Mouse (Mus musculus) neural tube, embryonic 13.5 days (tissue): ENCODE data around the gene Zfp444. TPM values are rescaled to one million over a fixed set of nuclear protein-coding genes. Genes with fewer than 3 reads are reported as not detected.
"Not testable (repeated sequence)": the region's sequence is repeated elsewhere in the genome, so short reads cannot be mapped to it uniquely, and the experiment has no call there.

Source experiments
- ATAC-seq: fragments of 200-750 bp; cut with Nextera tagmentation; 2 replicates; pipeline ENCODE4 v1.8.0; 2017; ENCODE audit warnings: low read depth, mild to moderate bottlenecking, moderate TSS enrichment, moderate library complexity
- H3K27ac ChIP-seq: fragments of 300-500 bp; sonication (generic); replicated peaks from 2 replicates; pipeline ENCODE4 v1.5.1; 2015; ENCODE audit warnings: moderate library complexity, mild to moderate bottlenecking, inconsistent platforms
- H3K27me3 ChIP-seq: fragments of 300-500 bp; sonication (generic); 2 replicates; pipeline ENCODE4 v1.6.1; 2015; ENCODE audit warnings: mild to moderate bottlenecking, inconsistent platforms
- H3K36me3 ChIP-seq: fragments of 300-500 bp; sonication (generic); 2 replicates; pipeline ENCODE4 v1.6.1; 2015; ENCODE audit warnings: mild to moderate bottlenecking, inconsistent platforms
- H3K4me1 ChIP-seq: fragments of 300-500 bp; sonication (generic); replicated peaks from 2 replicates; pipeline ENCODE4 v1.6.1; 2015; ENCODE audit warnings: inconsistent platforms
- H3K4me2 ChIP-seq: fragments of 300-500 bp; sonication (generic); 2 replicates; pipeline ENCODE4 v1.6.1; 2015; ENCODE audit warnings: inconsistent platforms, mild to moderate bottlenecking, moderate library complexity
- H3K4me3 ChIP-seq: fragments of 300-500 bp; sonication (generic); 2 replicates; pipeline ENCODE4 v1.5.1; 2015; ENCODE audit warnings: mild to moderate bottlenecking, inconsistent platforms
- H3K9ac ChIP-seq: fragments of 300-500 bp; sonication (generic); 2 replicates; pipeline ENCODE4 v1.6.1; 2015; ENCODE audit warnings: moderate library complexity, mild to moderate bottlenecking, inconsistent platforms
- H3K9me3 ChIP-seq: fragments of 300-500 bp; sonication (generic); 2 replicates; pipeline ENCODE4 v1.6.1; 2016; ENCODE audit warnings: inconsistent platforms
- WGBS: fragments of 180-500 bp; shearing (Covaris S2); methylation state at CpG from one replicate; pipeline ENCODE4 v1.1.7; 2015; 5-methylcytosine and 5-hydroxymethylcytosine counted together
- polyA plus RNA-seq: library from polyadenylated mRNA; unstranded; fragments of >200 nt; fragmentation: Nextera tagmentation; extraction: Ambion mirVana; gene quantifications from 2 replicates; pipeline ENCODE4 v1.2.1, GENCODE M21; 2015

The Zfp444 gene
- polyA plus RNA-seq, 1 experiment from 2014 or later, result 81.0 TPM

- WGBS, result 86% methylated on average over 3 of the region's 3 CpGs
- Histone ChIP-seq H3K4me2 (no peak overlapping the region), H3K27ac (no peak overlapping the region)
Measured at GRCm38 (mm10) chr7:6169403-6169802, 2.6 kb upstream of the Zfp444 start.

GRCm38 (mm10) chr7:6170391-6170790 lies 1.6 kb upstream of the Zfp444 start:
- ATAC-seq, result no peak
- no peak overlapping the region for H3K9ac ChIP-seq
- H3K4me2 ChIP-seq, result no peak overlapping the region
- 0 out of 2 replicates have a peak, but pooled peaks cover 4% of the 10 kb centered on the region for H3K36me3 ChIP-seq
- H3K27me3 ChIP-seq, result no peaks in the 10 kb centered on the region
- 86% methylated on average over 9 of the region's 9 CpGs for WGBS
- H3K27ac ChIP-seq, result no peak overlapping the region
- no peaks in the 10 kb centered on the region for H3K9me3 ChIP-seq
- no peak overlapping the region for H3K4me3 ChIP-seq
- peaks cover 19% of the 10 kb centered on the region for H3K4me1 ChIP-seq

More at GRCm38 (mm10) chr7:6169403-6169802, 2.6 kb upstream of the Zfp444 start:
- Histone ChIP-seq H3K9ac (no peak overlapping the region), H3K27me3 (no peaks in the 10 kb centered on the region), H3K4me3 (no peak overlapping the region), H3K4me1 (peaks cover 19% of the 10 kb centered on the region), H3K9me3 (no peaks in the 10 kb centered on the region), H3K36me3 (no peaks in the 10 kb centered on the region)
- ATAC-seq, result no peak

GRCm38 (mm10) chr7:6170871-6171270 lies 1.2 kb upstream of the Zfp444 start:
- WGBS, result 54% methylated on average over 6 of the region's 6 CpGs
- peak overlapping the region; percentile 85 for H3K4me2 ChIP-seq
- peaks cover 9% of the 10 kb centered on the region; the same call in 1 of the 2 replicates for H3K36me3 ChIP-seq
- no peaks in the 10 kb centered on the region for H3K9me3 ChIP-seq
- no peaks in the 10 kb centered on the region for H3K27me3 ChIP-seq
- peak overlapping the region; percentile 70 for H3K4me3 ChIP-seq
- ATAC-seq, result no peak
- peaks cover 19% of the 10 kb centered on the region for H3K4me1 ChIP-seq
- peak overlapping the region; percentile 86; the same call in 1 of the 2 replicates for H3K27ac ChIP-seq
- peak overlapping the region; percentile 66 for H3K9ac ChIP-seq

GRCm38 (mm10) chr7:6171444-6172005 lies 501 bp upstream of the Zfp444 start:
- H3K36me3 ChIP-seq, result peaks cover 10% of the 10 kb centered on the region; the same call in 1 of the 2 replicates
- peak overlapping the region; percentile 86 for H3K27ac ChIP-seq
- H3K9ac ChIP-seq, result peak overlapping the region; percentile 66
- peak overlapping the region; percentile 70 for H3K4me3 ChIP-seq
- peak overlapping the region; percentile 85 for H3K4me2 ChIP-seq
- H3K27me3 ChIP-seq, result no peaks in the 10 kb centered on the region
- peak; percentile 60 for ATAC-seq
- under 1% methylated on average over 24 of the region's 24 CpGs for WGBS
- H3K4me1 ChIP-seq, result peaks cover 19% of the 10 kb centered on the region
- H3K9me3 ChIP-seq, result no peaks in the 10 kb centered on the region

- peaks cover 17% of the 10 kb centered on the region; the same call in 1 of the 2 replicates for H3K36me3 ChIP-seq
- H3K4me1 ChIP-seq, result peaks cover 19% of the 10 kb centered on the region
- H3K4me2 ChIP-seq, result peak overlapping the region; percentile 81
- peak overlapping the region; percentile 70 for H3K4me3 ChIP-seq
- H3K9ac ChIP-seq, result peak overlapping the region; percentile 86
- no peaks in the 10 kb centered on the region for H3K9me3 ChIP-seq
- H3K27me3 ChIP-seq, result no peaks in the 10 kb centered on the region
- peak overlapping the region; percentile 70 for H3K27ac ChIP-seq
- peak; percentile 45 for ATAC-seq
- under 1% methylated on average over 28 of the region's 28 CpGs for WGBS
Measured at GRCm38 (mm10) chr7:6172674-6173244, 733 bp downstream of the Zfp444 start.

- H3K4me1 ChIP-seq, result peaks cover 19% of the 10 kb centered on the region
- H3K9ac ChIP-seq, result no peak overlapping the region
- 0 out of 2 replicates have a peak overlapping the region, but pooled peaks have one; percentile 70 for H3K4me3 ChIP-seq
- H3K27ac ChIP-seq, result no peak overlapping the region
- no peaks in the 10 kb centered on the region for H3K27me3 ChIP-seq
- 0 out of 2 replicates have a peak overlapping the region, but pooled peaks have one; percentile 81 for H3K4me2 ChIP-seq
- no peak for ATAC-seq
- 91% methylated on average over 8 of the region's 8 CpGs for WGBS
- no peaks in the 10 kb centered on the region for H3K9me3 ChIP-seq
- peaks cover 23% of the 10 kb centered on the region for H3K36me3 ChIP-seq
Measured at GRCm38 (mm10) chr7:6173872-6174271, 1.8 kb downstream of the Zfp444 start.

- H3K9ac ChIP-seq, H3K27ac ChIP-seq, ATAC-seq, H3K4me2 ChIP-seq, H3K4me3 ChIP-seq, H3K27me3 ChIP-seq, H3K9me3 ChIP-seq: not testable (repeated sequence)
- peaks cover 19% of the 10 kb centered on the region for H3K4me1 ChIP-seq
- H3K36me3 ChIP-seq, result peaks cover 27% of the 10 kb centered on the region
- WGBS, result 88% methylated on average over 9 of the region's 9 CpGs
Measured at GRCm38 (mm10) chr7:6174365-6174987, 2.5 kb downstream of the Zfp444 start.

- Histone ChIP-seq H3K27ac (no peak overlapping the region), H3K36me3 (peaks cover 53% of the 10 kb centered on the region), H3K9me3 (no peaks in the 10 kb centered on the region), H3K27me3 (no peaks in the 10 kb centered on the region), H3K9ac (no peak overlapping the region), H3K4me1 (no peaks in the 10 kb centered on the region), H3K4me2 (no peak overlapping the region), H3K4me3 (no peak overlapping the region)
- no peak for ATAC-seq
Measured at GRCm38 (mm10) chr7:6179013-6179412, 7.0 kb downstream of the Zfp444 start.

- Histone ChIP-seq H3K27ac (no peak overlapping the region), H3K36me3 (peaks cover 73% of the 10 kb centered on the region), H3K4me1 (no peaks in the 10 kb centered on the region), H3K27me3 (no peaks in the 10 kb centered on the region), H3K4me2 (no peak overlapping the region), H3K9ac (no peak overlapping the region), H3K4me3 (no peak overlapping the region), H3K9me3 (no peaks in the 10 kb centered on the region)
- ATAC-seq, result no peak
Measured at GRCm38 (mm10) chr7:6182882-6183281, 10.9 kb downstream of the Zfp444 start.

- Histone ChIP-seq H3K4me3 (no peak overlapping the region), H3K9me3 (no peaks in the 10 kb centered on the region), H3K9ac (no peak overlapping the region), H3K36me3 (peaks cover 77% of the 10 kb centered on the region), H3K27me3 (no peaks in the 10 kb centered on the region), H3K4me1 (no peaks in the 10 kb centered on the region), H3K27ac (no peak overlapping the region), H3K4me2 (no peak overlapping the region)
- ATAC-seq, result no peak
- WGBS, result 95% methylated on average over 19 of the region's 19 CpGs
Measured at GRCm38 (mm10) chr7:6183802-6184201, 11.8 kb downstream of the Zfp444 start.

- ATAC-seq, result no peak
- 89% methylated on average over 8 of the region's 8 CpGs for WGBS
Measured at GRCm38 (mm10) chr7:6184521-6184920, 12.5 kb downstream of the Zfp444 start.

GRCm38 (mm10) chr7:6185391-6185790 lies 13.4 kb downstream of the Zfp444 start:
- no peak overlapping the region for H3K9ac ChIP-seq
- no peak overlapping the region for H3K27ac ChIP-seq
- H3K36me3 ChIP-seq, result peaks cover 82% of the 10 kb centered on the region
- no peak for ATAC-seq
- no peak overlapping the region for H3K4me2 ChIP-seq
- no peaks in the 10 kb centered on the region for H3K4me1 ChIP-seq
- 97% methylated on average over 1 of the region's 1 CpGs for WGBS
- no peak overlapping the region for H3K4me3 ChIP-seq
- H3K9me3 ChIP-seq, result no peaks in the 10 kb centered on the region
- H3K27me3 ChIP-seq, result no peaks in the 10 kb centered on the region

More at GRCm38 (mm10) chr7:6184521-6184920, 12.5 kb downstream of the Zfp444 start:
- no peaks in the 10 kb centered on the region for H3K27me3 ChIP-seq
- no peak overlapping the region for H3K27ac ChIP-seq
- no peaks in the 10 kb centered on the region for H3K4me1 ChIP-seq
- H3K36me3 ChIP-seq, result peaks cover 79% of the 10 kb centered on the region
- no peak overlapping the region for H3K4me3 ChIP-seq
- H3K9ac ChIP-seq, result no peak overlapping the region
- no peak overlapping the region for H3K4me2 ChIP-seq
- H3K9me3 ChIP-seq, result no peaks in the 10 kb centered on the region
